Mouse (Mus musculus) midbrain, embryonic 15.5 days (tissue): Measurements from ENCODE around the gene Ficd. TPM values are rescaled to one million over a fixed set of nuclear protein-coding genes. Genes with fewer than 3 reads are reported as not detected.

Source experiments
- polyA plus RNA-seq: library from polyadenylated mRNA; unstranded; fragments of >200 nt; fragmentation: Nextera tagmentation; extraction: Ambion mirVana; gene quantifications from 2 replicates; pipeline ENCODE4 v1.2.1, GENCODE M21; 2015

Ficd gene
- polyA plus RNA-seq, 1 experiment from 2014 or later: 10.4 TPM

Other genes starting within 250 kb of the Ficd start
- gene Wscd2, start 245.5 kb upstream of the Ficd start, polyA plus RNA-seq: 16.0 TPM in 2 replicates
- gene Cmklr1, start 85.4 kb upstream of the Ficd start, polyA plus RNA-seq: 2.0 and 2.8 TPM in 2 replicates
- gene 1700069L16Rik, start 11.0 kb upstream of the Ficd start, polyA plus RNA-seq: not detected in 2 replicates
- 53.3 and 57.5 TPM in 2 replicates for gene Sart3, start 36.7 kb downstream of the Ficd start, polyA plus RNA-seq
- gene Iscu, start 36.9 kb downstream of the Ficd start, polyA plus RNA-seq: 75.4 and 78.4 TPM in 2 replicates
- 5.7 and 6.3 TPM in 2 replicates for gene Tmem119, start 64.7 kb downstream of the Ficd start, polyA plus RNA-seq
- gene Selplg, start 96.8 kb downstream of the Ficd start, polyA plus RNA-seq: 2.4 and 2.8 TPM in 2 replicates
- 198 and 206 TPM in 2 replicates for gene Coro1c, start 173.0 kb downstream of the Ficd start, polyA plus RNA-seq